Mouse (Mus musculus) thymus, adult 2 months (tissue): ENCODE results near the gene Olfr370.

Experiments used
- CTCF ChIP-seq: fragments of 200-500 bp; IDR thresholded peaks from 2 replicates; pipeline ENCODE4 v1.5.1; 2012; ENCODE audit warnings: mild to moderate bottlenecking, control low read depth, low read length, moderate library complexity, borderline replicate concordance; ENCODE audit not compliant: control insufficient read depth, poor library complexity, insufficient read depth; ENCODE audit errors: extremely low read depth
- POLR2A ChIP-seq: fragments of 200-500 bp; IDR thresholded peaks from 2 replicates; pipeline ENCODE4 v1.6.1; 2012; ENCODE audit warnings: mild to moderate bottlenecking, low read length, control low read depth, moderate library complexity; ENCODE audit not compliant: control insufficient read depth, poor library complexity, insufficient read depth; ENCODE audit errors: extremely low read depth

- TF ChIP-seq POLR2A: no peak
- no peak for TF ChIP-seq CTCF
Observed at GRCm38 (mm10) chr8:83567668-83568067, 32.1 kb downstream of the Olfr370 start.
